Mouse (Mus musculus): ENCODE measurements at regions not wholly inside any gene's neighbourhood (a gene's known extent, or its start where the extent isn't known, plus 50 kb on each side); places are given as distances from the start of the nearest gene placed in this dataset.

DNA sequence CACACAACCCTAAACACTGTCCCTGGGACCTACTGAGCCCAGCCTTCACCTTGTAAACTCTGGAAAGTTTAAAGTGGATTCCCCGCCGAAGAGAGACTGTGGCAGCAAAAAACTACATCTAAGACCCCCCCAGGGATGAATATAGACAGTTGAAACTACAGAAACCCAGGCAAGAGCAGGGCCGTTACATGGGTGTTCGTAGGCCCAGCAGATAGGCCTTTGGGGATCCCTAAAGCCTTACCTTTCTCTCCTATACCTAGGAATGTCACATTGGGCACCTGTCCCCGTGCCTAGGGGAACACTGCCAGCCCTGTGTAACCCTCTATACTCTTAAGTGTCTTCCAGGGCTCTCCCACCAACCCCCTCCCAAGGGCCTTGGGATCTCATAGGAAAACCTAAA lies 105.2 kb downstream of the Zfp36l2 start:
- no peak for DNase-seq (ENCODE audit: low spot score)
- peaks cover 8% of the 10 kb centered on the region; the same call in 1 of the 2 replicates for H3K27me3 ChIP-seq (replicated peaks; ENCODE audit: low read depth, poor library complexity, severe bottlenecking)
- peak overlapping the region; percentile 66 for H3K27ac ChIP-seq (replicated peaks)
- H3K4me3 ChIP-seq: no peak overlapping the region
- peaks cover 48% of the 10 kb centered on the region for H3K4me1 ChIP-seq
- 84% methylated on average over 5 of the region's 5 CpGs for WGBS
- no peaks in the 10 kb centered on the region for H3K36me3 ChIP-seq (replicated peaks)
- H3K9me3 ChIP-seq: no peaks in the 10 kb centered on the region

GRCm38 (mm10) chr17:84081751-84082352 lies 105.9 kb downstream of the Zfp36l2 start:
- Histone ChIP-seq H3K27me3 (replicated peaks; ENCODE audit: low read depth, poor library complexity, severe bottlenecking) (peaks cover 8% of the 10 kb centered on the region; the same call in 1 of the 2 replicates), H3K4me1 (peaks cover 48% of the 10 kb centered on the region), H3K36me3 (replicated peaks) (no peaks in the 10 kb centered on the region), H3K27ac (replicated peaks) (peak overlapping the region; percentile 66), H3K9me3 (no peaks in the 10 kb centered on the region), H3K4me3 (no peak overlapping the region)
- peak; percentile 56 for DNase-seq (ENCODE audit: low spot score)
- 59% methylated on average over 8 of the region's 8 CpGs for WGBS

DNA sequence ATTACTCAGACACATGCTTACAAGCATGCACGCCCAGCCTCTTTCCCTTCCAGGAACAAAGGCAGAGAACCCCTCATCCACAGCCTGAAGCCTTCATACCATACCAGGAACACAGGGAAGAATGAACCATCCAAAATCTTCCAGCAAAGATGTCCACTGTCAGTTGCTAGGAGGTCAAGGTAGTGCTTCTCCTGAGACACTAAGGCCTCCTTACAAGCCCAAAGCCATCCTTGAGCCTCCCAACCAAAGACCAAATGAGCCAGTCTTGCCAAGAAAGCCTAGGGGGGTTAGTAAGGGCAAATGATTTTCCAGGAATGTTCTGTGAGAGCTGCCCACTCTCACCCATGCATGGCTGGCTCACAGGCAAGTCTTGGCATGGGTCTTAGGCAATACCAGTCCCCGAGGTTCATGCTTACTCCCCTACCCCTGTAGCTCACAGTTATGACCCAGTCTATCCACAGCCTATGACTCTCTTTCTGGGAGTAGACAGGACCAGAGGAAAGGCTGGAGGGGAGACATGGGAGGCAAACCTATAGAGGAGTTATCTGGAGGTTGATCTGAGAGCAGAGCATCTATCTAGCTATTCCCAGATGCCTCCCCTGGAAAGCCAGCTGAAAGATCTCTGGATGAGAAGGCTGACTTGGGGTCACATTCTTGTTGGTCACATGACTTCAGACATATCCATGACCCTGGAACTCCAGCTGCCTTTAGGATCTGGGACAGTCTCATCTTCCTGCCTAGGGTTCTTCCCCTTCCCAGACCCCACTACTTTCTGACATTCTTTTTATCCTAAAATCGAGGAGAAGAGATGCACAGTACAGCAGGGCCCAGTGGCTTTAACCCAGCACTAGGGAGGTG lies 112.4 kb downstream of the Zfp36l2 start:
- no peak overlapping the region for H3K4me3 ChIP-seq
- peaks cover 17% of the 10 kb centered on the region for H3K4me1 ChIP-seq
- 84% methylated on average over 3 of the region's 3 CpGs for WGBS
- no peaks in the 10 kb centered on the region for H3K27me3 ChIP-seq (replicated peaks; ENCODE audit: low read depth, poor library complexity, severe bottlenecking)
- H3K9me3 ChIP-seq: no peaks in the 10 kb centered on the region
- no peaks in the 10 kb centered on the region for H3K36me3 ChIP-seq (replicated peaks)
- H3K27ac ChIP-seq (replicated peaks): no peak overlapping the region
- no peak for DNase-seq (ENCODE audit: low spot score)

DNA sequence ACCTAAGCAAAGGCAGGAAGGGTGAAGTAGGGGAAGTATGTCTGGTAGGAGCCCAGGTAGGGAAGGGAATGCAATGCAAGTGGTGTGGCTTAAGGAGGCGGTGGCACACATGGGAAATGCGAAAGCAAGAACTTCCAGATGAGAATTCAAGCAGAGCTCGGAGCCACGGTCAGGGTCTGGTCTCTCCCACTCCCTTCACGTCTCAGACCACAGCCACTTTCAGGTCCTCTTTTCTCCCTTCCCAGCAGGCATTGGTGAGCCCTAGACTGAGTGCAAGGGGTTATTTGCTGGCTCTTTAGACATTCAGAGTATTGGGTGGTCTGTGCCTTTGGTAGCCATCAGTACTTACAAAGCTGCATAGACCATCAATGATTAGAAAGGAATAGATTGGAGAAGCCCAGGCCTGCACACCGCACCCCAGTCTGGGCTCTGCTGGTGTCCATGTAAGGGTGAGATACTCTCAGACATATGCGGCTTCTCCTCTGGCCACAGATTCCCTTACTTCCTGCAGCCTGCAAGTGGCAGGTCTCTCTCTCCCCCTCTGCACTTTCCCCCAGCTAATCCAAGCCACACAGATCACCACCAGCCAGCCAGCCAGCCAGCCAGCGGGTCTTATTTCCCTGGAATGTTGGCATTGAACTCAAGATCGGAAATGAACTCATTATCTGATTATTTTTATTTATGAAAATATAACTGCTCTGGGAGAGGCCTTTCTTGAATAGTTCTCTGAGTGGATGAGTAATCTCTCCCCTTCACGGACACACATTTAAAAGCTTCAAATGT lies 113.6 kb downstream of the Zfp36l2 start:
- 80% methylated on average over 10 of the region's 10 CpGs for WGBS
- H3K36me3 ChIP-seq (replicated peaks): no peaks in the 10 kb centered on the region
- H3K4me3 ChIP-seq: no peak overlapping the region
- H3K27ac ChIP-seq (replicated peaks): peak overlapping the region; percentile 20; the same call in 1 of the 2 replicates
- H3K9me3 ChIP-seq: no peaks in the 10 kb centered on the region
- no peak for DNase-seq (ENCODE audit: low spot score)
- H3K4me1 ChIP-seq: peaks cover 17% of the 10 kb centered on the region
- no peaks in the 10 kb centered on the region for H3K27me3 ChIP-seq (replicated peaks; ENCODE audit: low read depth, poor library complexity, severe bottlenecking)

GRCm38 (mm10) chr17:84072426-84073030 lies 115.2 kb downstream of the Zfp36l2 start:
- Histone ChIP-seq H3K27me3 (replicated peaks; ENCODE audit: low read depth, poor library complexity, severe bottlenecking) (peaks cover 14% of the 10 kb centered on the region), H3K4me3 (no peak overlapping the region), H3K27ac (replicated peaks) (0 out of 2 replicates have a peak overlapping the region, but pooled peaks have one; percentile 30), H3K36me3 (replicated peaks) (no peaks in the 10 kb centered on the region), H3K9me3 (no peaks in the 10 kb centered on the region), H3K4me1 (peaks cover 19% of the 10 kb centered on the region)
- WGBS: 57% methylated on average over 4 of the region's 4 CpGs
- no peak for DNase-seq (ENCODE audit: low spot score)

DNA sequence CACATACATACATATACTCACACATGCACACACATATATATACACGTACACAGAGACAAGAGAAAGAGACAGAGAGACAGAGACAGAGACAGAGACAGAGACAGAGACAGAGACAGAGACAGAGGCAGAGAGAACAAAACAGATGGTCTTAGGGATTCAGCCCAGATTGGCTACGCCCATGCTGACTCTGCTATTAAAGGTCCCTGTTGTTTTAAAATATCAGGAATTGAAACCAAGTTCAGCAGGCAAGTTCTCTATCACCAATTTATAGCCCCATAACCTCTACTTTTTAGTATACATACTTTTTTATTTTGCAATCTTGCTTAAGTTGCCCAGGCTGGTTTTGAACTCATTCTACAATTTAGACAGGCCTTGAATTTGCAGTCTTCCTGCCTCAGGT lies 115.9 kb downstream of the Zfp36l2 start:
- H3K4me1 ChIP-seq: peaks cover 26% of the 10 kb centered on the region
- no peak overlapping the region for H3K27ac ChIP-seq (replicated peaks)

GRCm38 (mm10) chr17:84070596-84070995 lies 117.2 kb downstream of the Zfp36l2 start:
- Histone ChIP-seq H3K27ac (replicated peaks) (no peak overlapping the region), H3K9me3 (0 out of 2 replicates have a peak, but pooled peaks cover 3% of the 10 kb centered on the region), H3K4me3 (no peak overlapping the region), H3K27me3 (replicated peaks; ENCODE audit: low read depth, poor library complexity, severe bottlenecking) (peaks cover 25% of the 10 kb centered on the region), H3K4me1 (peaks cover 28% of the 10 kb centered on the region), H3K36me3 (replicated peaks) (0 out of 2 replicates have a peak, but pooled peaks cover 3% of the 10 kb centered on the region)
- WGBS: 75% methylated on average over 3 of the region's 3 CpGs
- DNase-seq (ENCODE audit: low spot score): no peak

More for the DNA sequence above, 115.9 kb downstream of the Zfp36l2 start:
- Histone ChIP-seq H3K4me3 (no peak overlapping the region), H3K36me3 (replicated peaks) (no peaks in the 10 kb centered on the region), H3K27me3 (replicated peaks; ENCODE audit: low read depth, poor library complexity, severe bottlenecking) (peaks cover 19% of the 10 kb centered on the region), H3K9me3 (0 out of 2 replicates have a peak, but pooled peaks cover under 1% of the 10 kb centered on the region)
- WGBS: 89% methylated on average over 2 of the region's 2 CpGs
- DNase-seq (ENCODE audit: low spot score): no peak

DNA sequence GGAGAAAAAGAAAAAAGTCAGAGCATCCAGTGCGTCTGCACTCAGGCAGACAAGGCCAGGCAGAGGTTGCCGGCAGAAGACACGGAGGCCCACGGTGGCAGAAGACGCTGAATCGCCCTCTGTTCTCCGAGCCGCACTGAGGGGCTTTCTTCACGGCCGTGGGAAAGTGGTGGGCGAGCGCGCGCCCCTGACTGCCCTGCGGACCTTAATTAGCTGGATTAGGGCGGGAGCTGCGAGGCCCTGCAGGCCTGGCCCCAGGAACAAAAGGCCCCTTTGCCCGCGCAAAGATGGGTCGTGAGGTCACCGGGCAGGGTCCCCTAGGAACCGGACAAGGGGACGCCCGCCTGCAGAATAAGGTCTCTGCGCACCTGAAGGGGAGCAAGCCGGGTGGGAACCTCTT lies 120.6 kb downstream of the Zfp36l2 start:
- Histone ChIP-seq H3K4me1 (peaks cover 19% of the 10 kb centered on the region), H3K4me3 (peak overlapping the region; percentile 23; the same call in 1 of the 2 replicates), H3K36me3 (replicated peaks) (0 out of 2 replicates have a peak, but pooled peaks cover 3% of the 10 kb centered on the region), H3K27ac (replicated peaks) (peak overlapping the region; percentile 77), H3K9me3 (0 out of 2 replicates have a peak, but pooled peaks cover 3% of the 10 kb centered on the region), H3K27me3 (replicated peaks; ENCODE audit: low read depth, poor library complexity, severe bottlenecking) (peaks cover 28% of the 10 kb centered on the region)
- peak; percentile 53 for DNase-seq (ENCODE audit: low spot score)
- 22% methylated on average over 26 of the region's 26 CpGs for WGBS

DNA sequence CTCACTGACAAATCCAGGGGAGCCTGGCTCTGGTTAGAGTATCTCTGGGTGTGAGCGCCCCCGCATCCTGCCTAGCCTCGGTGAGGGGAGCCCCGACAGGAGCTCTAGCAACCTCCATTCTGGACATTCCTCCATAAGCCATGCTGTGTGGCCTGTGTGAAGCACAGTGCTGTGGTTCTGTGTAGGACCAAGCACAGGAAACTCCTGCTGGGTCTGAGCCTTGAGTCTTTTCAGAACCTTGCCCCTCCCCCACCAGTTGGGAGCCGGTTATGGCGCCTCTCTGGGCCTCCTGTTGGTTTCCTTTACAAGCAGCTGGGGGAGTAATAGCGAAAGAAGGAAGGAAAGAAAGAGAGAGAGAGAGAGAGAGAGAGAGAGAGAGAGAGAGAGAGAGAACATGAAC lies 124.0 kb downstream of the Zfp36l2 start:
- H3K36me3 ChIP-seq (replicated peaks): 0 out of 2 replicates have a peak, but pooled peaks cover 3% of the 10 kb centered on the region
- H3K27ac ChIP-seq (replicated peaks): peak overlapping the region; percentile 62; the same call in 1 of the 2 replicates
- 50% methylated on average over 7 of the region's 7 CpGs for WGBS
- no peak for DNase-seq (ENCODE audit: low spot score)
- H3K4me3 ChIP-seq: no peak overlapping the region
- H3K9me3 ChIP-seq: 0 out of 2 replicates have a peak, but pooled peaks cover 3% of the 10 kb centered on the region
- peaks cover 26% of the 10 kb centered on the region for H3K27me3 ChIP-seq (replicated peaks; ENCODE audit: low read depth, poor library complexity, severe bottlenecking)
- H3K4me1 ChIP-seq: peaks cover 41% of the 10 kb centered on the region

DNA sequence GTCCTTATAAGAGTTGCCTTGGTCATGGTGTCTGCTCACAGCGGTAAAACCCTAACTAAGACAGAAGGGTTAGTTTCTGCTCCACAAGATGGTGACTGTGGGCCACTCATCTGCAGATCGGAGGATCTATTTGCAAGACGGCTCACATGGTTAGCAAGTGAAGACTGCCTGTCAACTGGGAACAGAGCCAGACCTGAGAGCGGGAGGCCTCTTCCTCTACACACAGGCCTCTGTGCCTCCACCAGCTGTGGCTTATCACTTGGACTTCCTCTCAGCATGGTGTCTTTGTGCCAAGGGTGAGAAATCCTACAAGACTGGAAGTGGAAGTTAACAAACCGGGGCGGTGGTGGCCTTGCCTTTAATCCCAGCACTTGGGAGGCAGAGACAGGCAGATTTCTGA lies 126.1 kb downstream of the Zfp36l2 start:
- Histone ChIP-seq H3K36me3 (replicated peaks) (0 out of 2 replicates have a peak, but pooled peaks cover 3% of the 10 kb centered on the region), H3K4me3 (no peak overlapping the region), H3K9me3 (0 out of 2 replicates have a peak, but pooled peaks cover under 1% of the 10 kb centered on the region), H3K27me3 (replicated peaks; ENCODE audit: low read depth, poor library complexity, severe bottlenecking) (peaks cover 10% of the 10 kb centered on the region; the same call in 1 of the 2 replicates), H3K27ac (replicated peaks) (no peak overlapping the region), H3K4me1 (peaks cover 50% of the 10 kb centered on the region)
- WGBS: 92% methylated on average over 6 of the region's 6 CpGs
- DNase-seq (ENCODE audit: low spot score): no peak

- DNase-seq (ENCODE audit: low spot score): no peak
- Histone ChIP-seq H3K27me3 (replicated peaks; ENCODE audit: low read depth, poor library complexity, severe bottlenecking) (peaks cover 4% of the 10 kb centered on the region; the same call in 1 of the 2 replicates), H3K9me3 (no peaks in the 10 kb centered on the region), H3K4me1 (peaks cover 44% of the 10 kb centered on the region), H3K36me3 (replicated peaks) (no peaks in the 10 kb centered on the region), H3K27ac (replicated peaks) (peak overlapping the region; percentile 41), H3K4me3 (no peak overlapping the region)
- WGBS: 92% methylated on average over 4 of the region's 4 CpGs
These were observed 131.3 kb downstream of the Zfp36l2 start for GRCm38 (mm10) chr17:84056469-84056868.

DNA sequence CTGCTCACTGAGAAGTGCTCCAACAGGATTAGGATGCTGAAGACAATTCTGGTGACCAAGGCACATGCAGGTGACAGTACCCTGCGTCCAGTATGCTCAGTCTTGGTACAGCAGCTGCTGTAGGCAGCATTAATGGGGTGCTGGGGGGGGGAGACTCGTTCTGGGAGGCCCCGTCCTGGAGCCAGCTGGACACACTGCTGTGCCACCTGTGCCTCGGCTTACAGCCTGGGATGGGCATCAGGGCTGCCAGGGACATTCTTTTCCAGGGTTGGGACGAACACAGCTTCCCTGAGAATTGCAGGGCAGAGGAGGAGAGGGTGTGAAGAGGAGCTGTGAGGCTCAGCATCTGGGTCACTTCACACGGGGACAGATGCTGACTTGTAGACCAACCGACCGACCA lies 135.3 kb downstream of the Zfp36l2 start:
- Histone ChIP-seq H3K36me3 (replicated peaks) (no peaks in the 10 kb centered on the region), H3K27ac (replicated peaks) (no peak overlapping the region), H3K27me3 (replicated peaks; ENCODE audit: low read depth, poor library complexity, severe bottlenecking) (no peaks in the 10 kb centered on the region), H3K4me1 (peaks cover 23% of the 10 kb centered on the region), H3K4me3 (no peak overlapping the region), H3K9me3 (peaks cover 2% of the 10 kb centered on the region)
- no peak for DNase-seq (ENCODE audit: low spot score)
- WGBS: 90% methylated on average over 8 of the region's 8 CpGs

Data from embryonic facial prominence, embryonic 10.5 days (tissue).